Mouse (Mus musculus) heart, embryonic 11.5 days (tissue): ENCODE results near the gene Cfap69. TPM values are rescaled to one million over a fixed set of nuclear protein-coding genes. Genes with fewer than 3 reads are reported as not detected.

Experiments
- ATAC-seq: fragments of 200-750 bp; cut with Nextera tagmentation; replicated peaks from 2 replicates; pipeline ENCODE4 v1.8.0; 2017; ENCODE audit warnings: moderate library complexity; ENCODE audit not compliant: insufficient number of reproducible peaks, low FRiP score, low TSS enrichment
- H3K27ac ChIP-seq: fragments of 300-500 bp; sonication (generic); 2 replicates; pipeline ENCODE4 v1.5.1; 2014; ENCODE audit warnings: mild to moderate bottlenecking, low read depth, low read length
- H3K27me3 ChIP-seq: fragments of 300-500 bp; sonication (generic); 2 replicates; pipeline ENCODE4 v1.6.1; 2014; ENCODE audit warnings: mild to moderate bottlenecking, low read length, mixed read lengths; ENCODE audit not compliant: control insufficient read depth, insufficient read depth
- H3K36me3 ChIP-seq: fragments of 300-500 bp; sonication (generic); 2 replicates; pipeline ENCODE4 v1.6.1; 2014; ENCODE audit warnings: mild to moderate bottlenecking, low read length, moderate library complexity, mixed read lengths; ENCODE audit not compliant: control insufficient read depth, insufficient read depth
- H3K4me1 ChIP-seq: fragments of 300-500 bp; sonication (generic); 2 replicates; pipeline ENCODE4 v1.6.1; 2014; ENCODE audit warnings: low read length; ENCODE audit not compliant: control insufficient read depth, insufficient read depth
- H3K4me2 ChIP-seq: fragments of 300-500 bp; sonication (generic); 2 replicates; pipeline ENCODE4 v1.6.1; 2014; ENCODE audit warnings: mild to moderate bottlenecking, moderate library complexity
- H3K4me3 ChIP-seq: fragments of 300-500 bp; sonication (generic); 2 replicates; pipeline ENCODE4 v1.5.1; 2014; ENCODE audit warnings: low read depth, low read length
- H3K9ac ChIP-seq: fragments of 300-500 bp; sonication (generic); 2 replicates; pipeline ENCODE4 v1.6.1; 2014; ENCODE audit warnings: mild to moderate bottlenecking, low read depth, low read length, moderate library complexity
- H3K9me3 ChIP-seq: fragments of 300-500 bp; sonication (generic); replicated peaks from 2 replicates; pipeline ENCODE4 v1.6.1; 2016; ENCODE audit warnings: low read length; ENCODE audit not compliant: control insufficient read depth
- WGBS: fragments of 180-500 bp; shearing (Covaris S2); extraction: QIAGEN DNeasy Blood & Tissue Kit; methylation state at CpG from one replicate; pipeline ENCODE4 v1.1.7; 2014; ENCODE audit not compliant: insufficient replicate concordance; 5-methylcytosine and 5-hydroxymethylcytosine counted together
- polyA plus RNA-seq: library from polyadenylated mRNA; unstranded; fragments of >200 nt; fragmentation: Nextera tagmentation; extraction: Ambion mirVana; gene quantifications from 2 replicates; pipeline ENCODE4 v1.2.1, GENCODE M21; 2014

The Cfap69 gene
- polyA plus RNA-seq, 1 experiment from 2014 or later = 1.3 TPM

DNA sequence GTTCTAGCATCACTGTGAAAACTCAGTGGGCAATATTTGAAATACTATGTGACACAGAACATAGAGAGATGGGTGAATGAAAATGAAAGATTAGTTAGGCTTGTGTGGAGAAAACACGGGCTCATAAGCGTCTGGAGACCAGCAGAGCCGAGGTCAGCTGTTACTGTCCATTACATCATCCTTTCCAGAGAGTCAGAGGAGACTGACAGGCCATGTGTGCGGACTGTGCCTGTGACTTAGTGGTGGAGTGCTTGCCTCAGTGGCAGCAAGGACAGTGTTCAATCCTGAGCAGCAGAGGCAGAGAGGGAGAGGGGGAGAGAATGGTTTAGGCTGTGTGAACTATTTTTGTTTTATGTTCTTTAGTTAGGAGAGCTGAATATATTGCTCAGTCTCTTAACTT, 45.7 kb downstream of the Cfap69 start:
- H3K4me3 ChIP-seq = no peak overlapping the region
- H3K4me1 ChIP-seq = no peaks in the 10 kb centered on the region
- H3K27ac ChIP-seq = no peak overlapping the region
- H3K27me3 ChIP-seq = no peaks in the 10 kb centered on the region
- WGBS = 48% methylated on average over 4 of the region's 4 CpGs
- H3K4me2 ChIP-seq = no peak overlapping the region
- no peak for ATAC-seq
- H3K9me3 ChIP-seq = no peaks in the 10 kb centered on the region
- H3K36me3 ChIP-seq = no peaks in the 10 kb centered on the region
- H3K9ac ChIP-seq = no peak overlapping the region

DNA sequence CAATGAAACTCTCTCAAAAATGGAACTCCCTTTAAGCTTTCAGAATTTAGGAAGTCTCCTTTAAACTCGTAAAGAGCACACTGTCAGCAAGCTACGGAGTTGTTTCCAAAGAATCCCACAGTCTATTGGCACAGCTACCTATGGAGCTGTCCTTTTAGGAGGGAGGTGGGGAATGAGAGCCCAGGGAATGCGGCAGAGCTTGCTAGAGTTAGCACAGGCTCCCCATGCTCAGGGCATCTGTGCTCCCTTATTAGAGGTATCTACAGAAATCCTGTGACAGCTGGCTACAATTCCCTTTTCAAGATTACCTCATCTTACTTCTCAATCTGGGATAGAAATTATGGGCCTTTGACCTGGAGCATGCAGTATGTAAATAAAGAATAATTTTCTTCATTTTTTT, 53.5 kb downstream of the Cfap69 start:
- ATAC-seq = no peak
- Histone ChIP-seq H3K9ac (no peak overlapping the region), H3K4me1 (no peaks in the 10 kb centered on the region), H3K4me3 (no peak overlapping the region), H3K4me2 (no peak overlapping the region), H3K27me3 (no peaks in the 10 kb centered on the region), H3K36me3 (no peaks in the 10 kb centered on the region), H3K9me3 (no peaks in the 10 kb centered on the region), H3K27ac (no peak overlapping the region)
- WGBS = 47% methylated on average over 3 of the region's 3 CpGs

DNA sequence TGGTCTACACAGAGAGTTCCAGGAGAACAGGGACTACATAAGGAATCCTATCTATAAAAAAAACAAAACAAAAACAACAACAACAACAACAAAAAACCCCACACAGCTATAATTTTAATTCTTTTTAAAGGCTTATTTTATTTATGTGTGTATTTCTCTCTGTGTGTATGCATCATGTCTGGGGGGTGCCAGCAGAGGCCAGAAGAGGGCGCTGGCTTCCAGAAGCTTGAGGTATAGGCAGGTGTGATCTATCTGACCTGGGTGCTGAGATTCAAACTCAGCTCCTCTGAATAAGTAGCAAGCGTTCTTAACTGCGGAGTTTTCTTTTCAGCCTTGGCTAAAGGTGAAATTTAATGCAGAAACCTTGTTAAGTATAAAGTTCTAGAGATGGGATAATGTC, 76.4 kb downstream of the Cfap69 start:
- ATAC-seq = no peak
- no peak overlapping the region for H3K4me2 ChIP-seq
- no peaks in the 10 kb centered on the region for H3K9me3 ChIP-seq
- no peak overlapping the region for H3K9ac ChIP-seq
- H3K36me3 ChIP-seq = no peaks in the 10 kb centered on the region
- no peak overlapping the region for H3K4me3 ChIP-seq
- no peaks in the 10 kb centered on the region for H3K4me1 ChIP-seq
- WGBS = 86% methylated on average over 3 of the region's 3 CpGs
- H3K27me3 ChIP-seq = no peaks in the 10 kb centered on the region
- no peak overlapping the region for H3K27ac ChIP-seq

DNA sequence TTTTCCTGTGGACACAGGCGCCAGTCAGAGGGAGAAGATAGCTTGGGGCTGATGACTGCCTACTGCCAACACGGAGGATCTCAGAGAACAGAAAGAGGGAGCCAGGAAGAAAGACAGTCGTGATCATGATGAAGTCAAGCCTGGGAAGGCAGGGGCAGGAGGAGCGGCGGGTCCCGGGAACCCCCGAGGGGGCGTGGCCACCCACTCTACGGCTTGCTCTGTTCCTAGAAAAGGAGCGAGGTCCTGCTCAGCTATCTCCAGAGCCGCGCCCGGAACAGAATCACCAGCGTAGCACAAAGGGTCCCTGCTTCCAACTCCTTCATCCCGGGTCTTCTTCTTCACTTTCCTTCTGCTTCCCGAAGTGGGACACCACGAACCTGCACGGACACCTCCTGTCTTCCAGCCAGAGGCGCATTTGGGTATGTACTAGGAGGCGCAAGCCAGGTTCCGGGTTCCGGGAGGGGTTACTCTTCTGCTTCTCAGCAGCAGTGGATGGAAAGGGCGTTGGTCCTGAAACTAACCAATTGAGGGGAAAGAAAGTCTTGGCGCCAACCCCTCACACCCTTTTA, 90.2 kb downstream of the Cfap69 start, which contains the start of gene Gm8773:
Gm8773 (plus strand) TSS at position 51 of the 569 bp plus-strand sequence.
- H3K9ac ChIP-seq = peak within 1 kb of the TSS; percentile 65; the same call in 1 of the 2 replicates
- no peak within 1 kb of the TSS for H3K27ac ChIP-seq
- peak within 1 kb of the TSS; percentile 59 for H3K4me3 ChIP-seq
- whole genome bisulfite sequencing = 1% methylated on average over 24 of the region's 24 CpGs
- ATAC-seq = peak; percentile 71; the same call in 1 of the 2 replicates
- no peaks in the 10 kb centered on the region for H3K36me3 ChIP-seq
- H3K4me1 ChIP-seq = no peaks in the 10 kb centered on the region
- peaks cover 4% of the 10 kb centered on the region for H3K27me3 ChIP-seq
- H3K4me2 ChIP-seq = peak within 1 kb of the TSS; percentile 68
- no peaks in the 10 kb centered on the region for H3K9me3 ChIP-seq

DNA sequence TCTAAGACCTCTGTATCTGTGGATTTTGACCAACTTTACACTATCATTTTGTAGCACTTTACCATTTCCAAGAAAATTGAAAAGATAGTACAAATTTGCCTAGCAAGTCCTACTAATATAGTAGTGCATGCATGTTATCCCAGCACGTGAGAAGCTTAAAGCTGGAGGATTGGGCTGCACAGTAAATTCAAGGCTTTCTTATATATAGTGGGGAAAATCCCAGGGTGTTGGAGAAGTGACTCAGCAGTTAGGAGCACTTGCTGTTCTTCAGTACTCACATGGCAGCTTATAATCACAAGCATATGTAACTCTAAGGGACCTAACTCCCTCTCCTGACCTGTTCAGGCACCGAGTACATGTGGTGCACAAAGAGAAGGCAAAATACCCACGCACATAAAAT, 101.6 kb downstream of the Cfap69 start:
- no peak overlapping the region for H3K27ac ChIP-seq
- no peak overlapping the region for H3K4me2 ChIP-seq
- H3K36me3 ChIP-seq = no peaks in the 10 kb centered on the region
- H3K27me3 ChIP-seq = no peaks in the 10 kb centered on the region
- no peaks in the 10 kb centered on the region for H3K9me3 ChIP-seq
- no peak overlapping the region for H3K4me3 ChIP-seq
- H3K4me1 ChIP-seq = no peaks in the 10 kb centered on the region
- 67% methylated on average over 3 of the region's 3 CpGs for WGBS
- no peak for ATAC-seq
- no peak overlapping the region for H3K9ac ChIP-seq

DNA sequence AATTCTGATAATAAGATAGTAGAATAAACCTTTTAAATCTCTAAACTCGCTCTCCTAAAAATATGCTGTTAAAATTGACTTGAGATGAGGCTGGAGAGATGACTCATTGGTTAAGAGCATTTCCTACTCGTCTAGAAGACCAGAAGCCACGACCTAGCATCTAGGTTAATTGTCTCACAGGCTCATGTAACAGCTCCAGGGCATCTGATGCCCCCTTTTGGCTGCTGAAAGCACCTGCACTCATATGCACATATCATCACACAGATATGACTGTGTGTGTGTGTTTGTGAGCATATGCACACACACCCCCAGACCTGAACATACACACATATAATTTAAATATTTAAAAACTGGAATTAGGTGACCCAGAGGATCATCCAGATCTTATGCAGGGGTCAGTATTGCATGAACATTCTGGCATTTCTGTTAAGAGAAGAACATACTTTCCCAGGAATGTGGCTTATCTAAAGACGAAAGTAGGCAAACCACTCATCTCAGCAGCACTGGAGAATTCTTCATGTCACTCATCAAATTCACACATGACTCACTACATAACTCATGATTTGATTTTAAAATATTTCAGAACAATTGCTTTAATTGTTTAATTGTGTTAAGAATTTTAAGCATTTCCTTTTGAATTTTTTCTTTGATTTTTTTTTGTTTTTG, 102.9 kb downstream of the Cfap69 start:
- Histone ChIP-seq H3K36me3 (no peaks in the 10 kb centered on the region), H3K27me3 (no peaks in the 10 kb centered on the region), H3K4me1 (no peaks in the 10 kb centered on the region), H3K27ac (no peak overlapping the region), H3K4me2 (no peak overlapping the region), H3K9me3 (no peaks in the 10 kb centered on the region), H3K9ac (no peak overlapping the region), H3K4me3 (no peak overlapping the region)
- no peak for ATAC-seq
- WGBS = 65% methylated on average over 4 of the region's 4 CpGs

DNA sequence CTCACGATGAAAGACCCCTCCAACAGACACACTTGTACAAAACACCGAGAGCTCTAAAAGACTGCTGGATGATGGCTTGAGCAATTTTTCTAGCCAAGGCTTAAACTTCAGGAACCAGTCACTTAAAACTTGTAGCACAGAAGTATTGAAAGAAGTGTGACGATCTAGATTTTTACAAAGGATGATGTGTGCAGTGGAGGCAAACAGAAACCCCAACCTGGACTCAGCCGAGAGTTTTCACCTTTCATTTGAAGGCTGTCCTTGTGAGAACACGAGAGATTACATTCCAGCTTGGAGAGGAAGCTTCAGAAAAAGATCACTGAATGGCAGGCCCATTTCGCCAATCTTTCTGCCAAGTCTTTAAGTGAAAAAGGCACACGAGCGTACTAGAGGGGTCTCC, 104.2 kb downstream of the Cfap69 start:
- H3K4me2 ChIP-seq = peak overlapping the region; percentile 70
- H3K9ac ChIP-seq = peak overlapping the region; percentile 81
- H3K4me1 ChIP-seq = no peaks in the 10 kb centered on the region
- peaks cover under 1% of the 10 kb centered on the region for H3K36me3 ChIP-seq
- H3K9me3 ChIP-seq = no peaks in the 10 kb centered on the region
- 43% methylated on average over 8 of the region's 8 CpGs for WGBS
- peak overlapping the region; percentile 67 for H3K4me3 ChIP-seq
- no peaks in the 10 kb centered on the region for H3K27me3 ChIP-seq
- H3K27ac ChIP-seq = no peak overlapping the region
- ATAC-seq = no peak

DNA sequence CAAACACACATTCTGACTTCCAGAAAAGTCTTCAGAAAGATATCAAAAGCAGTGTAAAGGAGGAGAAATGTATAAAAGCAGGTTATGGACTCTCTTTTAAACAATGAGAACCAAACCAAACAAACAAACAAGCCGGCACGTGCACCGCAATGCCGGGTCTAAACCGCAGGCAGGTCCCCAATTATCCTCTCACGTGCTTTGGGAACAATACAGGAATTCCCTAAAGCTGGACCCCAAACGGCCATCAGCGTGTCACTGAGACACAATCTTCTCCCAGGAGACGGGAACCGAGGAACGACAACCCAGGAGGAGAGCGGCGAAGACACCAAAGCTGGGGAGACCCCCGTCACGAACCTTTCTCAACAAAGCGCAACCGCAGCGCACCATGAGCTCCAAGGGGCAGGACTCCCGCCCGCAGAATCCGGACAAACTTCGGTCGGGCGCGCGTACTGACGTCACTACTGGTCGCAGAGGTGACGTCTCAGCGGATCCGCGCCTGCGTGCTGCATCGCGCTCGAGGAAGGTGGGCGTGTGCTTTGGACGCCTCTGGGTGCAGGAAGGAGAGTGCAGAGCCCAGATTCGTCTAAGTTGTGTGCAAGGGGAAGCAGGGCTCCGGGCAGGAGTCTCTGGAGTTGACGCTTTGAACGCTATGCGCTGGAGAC, 104.8 kb downstream of the Cfap69 start, which contains the start of gene Gtpbp10:
Gtpbp10 (minus strand) TSS at position 460 of the 662 bp plus-strand sequence.
- WGBS = under 1% methylated on average over 43 of the region's 43 CpGs
- H3K4me2 ChIP-seq = peak within 1 kb of the TSS; percentile 70
- H3K4me3 ChIP-seq = peak within 1 kb of the TSS; percentile 67
- H3K9ac ChIP-seq = peak within 1 kb of the TSS; percentile 81
- H3K27ac ChIP-seq = peak within 1 kb of the TSS; percentile 57
- H3K4me1 ChIP-seq = no peaks in the 10 kb centered on the region
- H3K36me3 ChIP-seq = peaks cover 6% of the 10 kb centered on the region
- ATAC-seq = peak; percentile 97
- no peaks in the 10 kb centered on the region for H3K27me3 ChIP-seq
- H3K9me3 ChIP-seq = no peaks in the 10 kb centered on the region
